Mouse (Mus musculus) ES-Bruce4 (cell line): ENCODE measurements at regions not wholly inside any gene's neighbourhood (a gene's known extent, or its start where the extent isn't known, plus 50 kb on each side); places are given as distances from the start of the nearest gene placed in this dataset.

Experiments used
- H3K27ac ChIP-seq: 2 replicates; pipeline ENCODE4 v1.5.1; 2012; ENCODE audit warnings: low read length, inconsistent platforms; ENCODE audit not compliant: insufficient read depth
- H3K27me3 ChIP-seq: 2 replicates; pipeline ENCODE4 v1.6.1; 2012; ENCODE audit warnings: mild to moderate bottlenecking, low read length, inconsistent platforms; ENCODE audit not compliant: control insufficient read depth, poor library complexity, insufficient read depth, severe bottlenecking
- H3K36me3 ChIP-seq: 2 replicates; pipeline ENCODE4 v1.6.1; 2012; ENCODE audit warnings: inconsistent platforms, mild to moderate bottlenecking, low read length, moderate library complexity; ENCODE audit not compliant: control insufficient read depth, poor library complexity, insufficient read depth, severe bottlenecking
- H3K4me1 ChIP-seq: one replicate; pipeline ENCODE4 v1.8.1; 2011; ENCODE audit warnings: low read length; ENCODE audit not compliant: control insufficient read depth, insufficient read depth
- H3K4me3 ChIP-seq: 2 replicates; pipeline ENCODE4 v1.5.1; 2011; ENCODE audit warnings: low read depth, mild to moderate bottlenecking, low read length
- H3K9ac ChIP-seq: 2 replicates; pipeline ENCODE4 v1.6.1; 2012; ENCODE audit warnings: low read depth, mild to moderate bottlenecking, inconsistent platforms; ENCODE audit not compliant: poor library complexity, severe bottlenecking
- H3K9me3 ChIP-seq: replicated peaks from 2 replicates; pipeline ENCODE4 v1.6.1; 2012; ENCODE audit warnings: mild to moderate bottlenecking, low read length, inconsistent platforms; ENCODE audit not compliant: control insufficient read depth, poor library complexity, insufficient read depth, severe bottlenecking
- CTCF ChIP-seq: IDR thresholded peaks from one replicate; pipeline ENCODE4 v1.8.1; 2011; ENCODE audit warnings: low read depth, low read length
- POLR2A ChIP-seq: IDR thresholded peaks from one replicate; pipeline ENCODE4 v1.8.1; 2011; ENCODE audit warnings: low read length; ENCODE audit not compliant: insufficient read depth

GRCm38 (mm10) chr1:95531017-95531416 lies 136.4 kb downstream of the St8sia4 start:
- Histone ChIP-seq H3K27ac (no peak overlapping the region), H3K4me3 (no peak overlapping the region), H3K4me1 (no peaks in the 10 kb centered on the region), H3K9me3 (no peaks in the 10 kb centered on the region; the same call in 1 of the 2 replicates), H3K27me3 (no peaks in the 10 kb centered on the region), H3K36me3 (no peaks in the 10 kb centered on the region), H3K9ac (no peak overlapping the region)
- TF ChIP-seq POLR2A: no peak
- TF ChIP-seq CTCF: no peak
